Mouse (Mus musculus) heart, postnatal 0 days (tissue): ENCODE measurements around the gene Klrc3. TPM values are rescaled to one million over a fixed set of nuclear protein-coding genes. Genes with fewer than 3 reads are reported as not detected.
"Not testable (repeated sequence)": the region's sequence is repeated elsewhere in the genome, so short reads cannot be mapped to it uniquely, and the experiment has no call there.

ENCODE experiments used
- ATAC-seq: fragments of 200-750 bp; cut with Nextera tagmentation; 2 replicates; pipeline ENCODE4 v1.8.0; 2017; ENCODE audit warnings: low read depth, moderate number of reproducible peaks, moderate library complexity; ENCODE audit not compliant: insufficient read depth
- DNase-seq: peaks from one replicate; pipeline ENCODE4 v3.0.0-alpha.2; 2016; ENCODE audit warnings: low spot score
- H3K27ac ChIP-seq: fragments of 300-500 bp; sonication (generic); 2 replicates; pipeline ENCODE4 v1.5.1; 2014; ENCODE audit warnings: low read depth, mild to moderate bottlenecking
- H3K27me3 ChIP-seq: fragments of 300-500 bp; sonication (generic); 2 replicates; pipeline ENCODE4 v1.6.1; 2014; ENCODE audit warnings: low read length, mixed read lengths; ENCODE audit not compliant: control insufficient read depth, insufficient read depth
- H3K36me3 ChIP-seq: fragments of 300-500 bp; sonication (generic); replicated peaks from 2 replicates; pipeline ENCODE4 v1.6.1; 2014; ENCODE audit warnings: low read length, mixed read lengths; ENCODE audit not compliant: control insufficient read depth, insufficient read depth
- H3K4me1 ChIP-seq: fragments of 300-500 bp; sonication (generic); 2 replicates; pipeline ENCODE4 v1.6.1; 2014; ENCODE audit warnings: antibody characterized with exemption; ENCODE audit not compliant: control insufficient read depth, insufficient read depth
- H3K4me2 ChIP-seq: fragments of 300-500 bp; sonication (generic); 2 replicates; pipeline ENCODE4 v1.6.1; 2014; ENCODE audit warnings: low read depth, mild to moderate bottlenecking, low read length, moderate library complexity
- H3K4me3 ChIP-seq: fragments of 300-500 bp; sonication (generic); 2 replicates; pipeline ENCODE4 v1.5.1; 2014; ENCODE audit warnings: low read depth, low read length
- H3K9ac ChIP-seq: fragments of 300-500 bp; sonication (generic); replicated peaks from 2 replicates; pipeline ENCODE4 v1.6.1; 2014; ENCODE audit warnings: low read depth, low read length, mixed read lengths
- H3K9me3 ChIP-seq: fragments of 300-500 bp; sonication (generic); replicated peaks from 2 replicates; pipeline ENCODE4 v1.6.1; 2016; ENCODE audit warnings: low read length; ENCODE audit not compliant: control insufficient read depth
- CTCF ChIP-seq: IDR thresholded peaks from 2 replicates; pipeline ENCODE4 v1.5.1; 2016; ENCODE audit warnings: antibody characterized with exemption, control low read depth, low read depth
- EP300 ChIP-seq: IDR thresholded peaks from 2 replicates; pipeline ENCODE4 v1.6.1; 2016; ENCODE audit warnings: antibody characterized with exemption, low read depth
- WGBS: fragments of 180-500 bp; shearing (Covaris S2); extraction: QIAGEN DNeasy Blood & Tissue Kit; methylation state at CpG from one replicate; pipeline ENCODE4 v1.1.7; 2014; 5-methylcytosine and 5-hydroxymethylcytosine counted together
- polyA plus RNA-seq: library from polyadenylated mRNA; unstranded; fragments of >200 nt; fragmentation: Nextera tagmentation; extraction: Ambion mirVana; gene quantifications from 2 replicates; pipeline ENCODE4 v1.2.1, GENCODE M21; 2015
- total RNA-seq: library from RNA; depleted of rRNA; stranded (reverse); fragments of >200 nt; gene quantifications from 2 replicates; pipeline ENCODE4 v1.2.3, GENCODE M21; 2014; ENCODE audit warnings: low replicate concordance; rRNA removed

Gene Klrc3
- total RNA-seq (not detected in 2 replicates), polyA plus RNA-seq (not detected in 2 replicates)

DNA sequence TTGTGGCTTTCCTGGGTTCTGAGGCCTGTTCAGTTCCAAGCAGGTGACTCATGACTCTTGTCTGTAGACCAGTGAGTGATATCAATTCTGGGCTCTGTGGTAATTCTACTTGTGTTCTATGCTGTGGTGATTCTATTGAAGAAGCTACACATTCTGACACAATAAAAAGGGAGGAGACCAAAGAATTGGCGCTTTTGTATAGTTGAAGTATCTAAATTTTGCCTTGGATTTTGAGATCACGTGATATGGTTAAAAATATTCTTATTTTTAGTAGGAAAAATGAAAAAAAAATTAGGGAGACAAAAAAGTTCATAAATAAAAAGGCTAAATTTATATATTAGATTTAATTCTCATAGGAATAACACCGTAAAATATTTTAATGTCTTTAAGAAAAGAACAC lies at the start of gene Klrc3:
Klrc3 (minus strand) TSS at position 101 of the 400 bp plus-strand sequence.
- not testable (repeated sequence) for H3K4me3 ChIP-seq, ATAC-seq, DNase-seq, H3K36me3 ChIP-seq, H3K9me3 ChIP-seq, H3K27me3 ChIP-seq, H3K4me2 ChIP-seq, H3K9ac ChIP-seq, H3K4me1 ChIP-seq, H3K27ac ChIP-seq
- WGBS, result 70% methylated on average over 3 of the region's 3 CpGs

DNA sequence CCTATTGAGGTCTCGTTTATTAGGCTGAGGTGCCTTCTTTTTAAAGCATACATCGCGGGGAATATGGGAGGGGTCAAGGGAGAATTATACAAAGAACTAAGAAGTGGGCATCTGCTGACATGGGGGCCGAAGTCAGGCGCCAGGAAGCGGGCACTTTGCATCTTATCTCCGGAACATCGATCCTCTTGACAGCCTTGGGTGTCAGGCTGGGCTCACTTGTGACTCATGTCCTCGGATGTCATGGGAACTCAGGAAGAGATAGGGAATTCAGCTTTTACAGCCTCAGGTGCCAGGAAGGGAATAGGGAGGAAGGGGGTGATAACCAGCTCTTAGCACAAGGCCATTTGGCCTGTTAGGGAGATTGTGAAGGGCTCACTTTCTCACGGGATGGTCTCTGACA lies 48.3 kb upstream of the Klrc3 start:
- H3K4me1 ChIP-seq, H3K27me3 ChIP-seq, H3K4me3 ChIP-seq, DNase-seq, H3K36me3 ChIP-seq, H3K4me2 ChIP-seq, H3K27ac ChIP-seq, ATAC-seq, H3K9ac ChIP-seq, H3K9me3 ChIP-seq: not testable (repeated sequence)
- WGBS, result 44% methylated on average over 10 of the region's 10 CpGs

GRCm38 (mm10) chr6:129680379-129680778 lies 37.2 kb upstream of the Klrc3 start:
- Histone ChIP-seq H3K9ac (no peak overlapping the region), H3K4me2 (no peak overlapping the region), H3K4me3 (no peak overlapping the region), H3K4me1 (no peaks in the 10 kb centered on the region), H3K36me3 (no peaks in the 10 kb centered on the region), H3K9me3 (0 out of 2 replicates have a peak, but pooled peaks cover 2% of the 10 kb centered on the region), H3K27ac (no peak overlapping the region), H3K27me3 (no peaks in the 10 kb centered on the region)
- DNase-seq (no peak), ATAC-seq (no peak)
- WGBS, result 29% methylated on average over 1 of the region's 1 CpGs
- no peak for TF ChIP-seq EP300
- TF ChIP-seq CTCF, result no peak

DNA sequence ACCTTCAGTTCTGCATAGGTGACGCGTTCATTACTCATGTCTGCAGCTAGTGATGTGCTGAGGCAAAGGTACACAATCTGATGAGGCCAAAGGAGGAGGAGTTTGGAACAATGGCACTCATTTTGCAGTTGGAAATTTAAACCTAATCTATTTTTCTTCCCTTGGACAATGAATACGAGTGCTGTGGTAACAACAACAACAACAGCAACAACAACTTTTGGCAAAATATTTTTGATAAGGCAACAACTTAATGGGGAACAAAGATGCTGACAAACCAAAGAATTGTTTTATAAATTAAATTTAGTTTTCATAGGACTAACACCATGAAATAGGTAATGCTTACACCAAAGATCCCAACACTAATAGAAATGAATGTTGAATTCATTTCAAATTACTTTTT lies 35.7 kb upstream of the Klrc3 start, which contains the start of gene Klrc1:
Klrc1 (minus strand) TSS at position 101 of the 400 bp plus-strand sequence.
- Histone ChIP-seq H3K27me3 (no peaks in the 10 kb centered on the region), H3K4me3 (no peak within 1 kb of the TSS), H3K36me3 (no peaks in the 10 kb centered on the region), H3K9ac (no peak within 1 kb of the TSS), H3K4me1 (no peaks in the 10 kb centered on the region), H3K27ac (no peak within 1 kb of the TSS), H3K9me3 (no peaks in the 10 kb centered on the region), H3K4me2 (no peak within 1 kb of the TSS)
- ATAC-seq (no peak), DNase-seq (no peak)
- WGBS, result 58% methylated on average over 3 of the region's 3 CpGs
- no peak for TF ChIP-seq CTCF
- TF ChIP-seq EP300, result no peak

DNA sequence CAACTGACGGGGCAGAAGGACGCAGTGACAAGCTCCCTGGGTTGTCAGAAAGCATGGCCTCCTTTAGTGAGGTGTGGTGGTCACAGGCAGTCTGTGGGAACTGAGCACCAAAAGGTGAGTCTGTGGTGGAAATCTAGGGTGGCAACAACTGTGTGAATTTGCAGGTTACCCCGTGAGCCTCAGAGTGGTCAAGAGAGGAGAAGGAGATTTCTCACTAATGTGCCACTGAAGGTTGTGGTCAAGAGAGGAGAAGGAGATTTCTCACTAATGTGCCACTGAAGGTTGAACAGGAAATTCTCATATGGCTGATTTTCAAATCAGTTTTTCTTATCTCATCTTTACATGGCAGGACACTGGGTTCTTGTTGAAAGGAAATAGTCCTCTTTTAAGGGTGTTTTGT lies 18.2 kb upstream of the Klrc3 start:
- H3K36me3 ChIP-seq, DNase-seq, H3K4me2 ChIP-seq, ATAC-seq, H3K4me3 ChIP-seq, H3K27me3 ChIP-seq, H3K27ac ChIP-seq, H3K9me3 ChIP-seq, H3K4me1 ChIP-seq, H3K9ac ChIP-seq: not testable (repeated sequence)
- no CpG with 5 or more reads among the region's 3 CpGs for WGBS

- H3K4me1 ChIP-seq, DNase-seq, H3K4me3 ChIP-seq, H3K9ac ChIP-seq, H3K36me3 ChIP-seq, H3K27ac ChIP-seq, ATAC-seq, H3K4me2 ChIP-seq, H3K27me3 ChIP-seq, H3K9me3 ChIP-seq: not testable (repeated sequence)
- 61% methylated on average over 4 of the region's 4 CpGs for WGBS
Measured at GRCm38 (mm10) chr6:129660589-129660988, 17.5 kb upstream of the Klrc3 start, which contains the start of gene Klrc2. Klrc2 (minus strand) TSS chr6:129660689.

DNA sequence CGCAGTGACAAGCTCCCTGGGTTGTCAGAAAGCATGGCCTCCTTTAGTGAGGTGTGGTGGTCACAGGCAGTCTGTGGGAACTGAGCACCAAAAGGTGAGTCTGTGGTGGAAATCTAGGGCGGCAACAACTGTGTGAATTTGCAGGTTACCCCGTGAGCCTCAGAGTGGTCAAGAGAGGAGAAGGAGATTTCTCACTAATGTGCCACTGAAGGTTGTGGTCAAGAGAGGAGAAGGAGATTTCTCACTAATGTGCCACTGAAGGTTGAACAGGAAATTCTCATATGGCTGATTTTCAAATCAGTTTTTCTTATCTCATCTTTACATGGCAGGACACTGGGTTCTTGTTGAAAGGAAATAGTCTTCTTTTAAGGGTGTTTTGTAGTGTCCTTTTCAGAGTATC lies 917 bp upstream of the Klrc3 start:
- H3K9me3 ChIP-seq, ATAC-seq, H3K27me3 ChIP-seq, H3K4me3 ChIP-seq, H3K9ac ChIP-seq, H3K4me1 ChIP-seq, H3K36me3 ChIP-seq, H3K4me2 ChIP-seq, H3K27ac ChIP-seq, DNase-seq: not testable (repeated sequence)
- 38% methylated on average over 1 of the region's 3 CpGs for WGBS

DNA sequence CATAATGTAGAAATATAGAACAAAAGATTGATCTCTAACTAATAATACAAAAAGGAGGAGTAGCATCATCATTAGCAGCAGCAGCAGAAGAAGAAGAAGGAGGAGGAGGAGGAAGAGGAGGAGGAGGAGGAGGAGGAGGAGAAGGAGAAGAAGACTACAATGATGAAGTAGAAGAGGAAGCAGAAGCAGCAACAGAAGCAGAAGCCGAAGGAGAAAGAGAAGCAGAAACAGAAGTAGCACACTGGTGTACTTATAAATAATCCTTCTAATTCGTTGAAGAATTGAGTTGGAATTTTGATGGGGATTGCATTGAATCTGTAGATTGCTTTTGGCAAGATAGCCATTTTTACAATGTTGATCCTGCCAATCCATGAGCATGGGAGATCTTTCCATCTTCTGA lies 12.1 kb downstream of the Klrc3 start:
- H3K27me3 ChIP-seq, H3K9me3 ChIP-seq, H3K27ac ChIP-seq, H3K4me2 ChIP-seq, H3K4me1 ChIP-seq, ATAC-seq, H3K36me3 ChIP-seq, H3K4me3 ChIP-seq, H3K9ac ChIP-seq, DNase-seq: not testable (repeated sequence)
- 63% methylated on average over 2 of the region's 2 CpGs for WGBS
